Mouse (Mus musculus) urinary bladder, postnatal 36 days (tissue): ENCODE measurements at regions not wholly inside any gene's neighbourhood (a gene's known extent, or its start where the extent isn't known, plus 50 kb on each side); places are given as distances from the start of the nearest gene placed in this dataset.

Source experiments
- DNase-seq, 2 experiments: peaks; one replicate each; pipeline ENCODE4 v3.0.0; 2022; ENCODE audit warnings: low spot score in 2 of 2, mixed read lengths in 1 of 2

- DNase-seq = no peak
These were observed 50.1 kb upstream of the Cpm start for GRCm38 (mm10) chr10:117579210-117579609.

GRCm38 (mm10) chr10:117578696-117579146 lies 50.6 kb upstream of the Cpm start:
- DNase-seq = no peak

DNA sequence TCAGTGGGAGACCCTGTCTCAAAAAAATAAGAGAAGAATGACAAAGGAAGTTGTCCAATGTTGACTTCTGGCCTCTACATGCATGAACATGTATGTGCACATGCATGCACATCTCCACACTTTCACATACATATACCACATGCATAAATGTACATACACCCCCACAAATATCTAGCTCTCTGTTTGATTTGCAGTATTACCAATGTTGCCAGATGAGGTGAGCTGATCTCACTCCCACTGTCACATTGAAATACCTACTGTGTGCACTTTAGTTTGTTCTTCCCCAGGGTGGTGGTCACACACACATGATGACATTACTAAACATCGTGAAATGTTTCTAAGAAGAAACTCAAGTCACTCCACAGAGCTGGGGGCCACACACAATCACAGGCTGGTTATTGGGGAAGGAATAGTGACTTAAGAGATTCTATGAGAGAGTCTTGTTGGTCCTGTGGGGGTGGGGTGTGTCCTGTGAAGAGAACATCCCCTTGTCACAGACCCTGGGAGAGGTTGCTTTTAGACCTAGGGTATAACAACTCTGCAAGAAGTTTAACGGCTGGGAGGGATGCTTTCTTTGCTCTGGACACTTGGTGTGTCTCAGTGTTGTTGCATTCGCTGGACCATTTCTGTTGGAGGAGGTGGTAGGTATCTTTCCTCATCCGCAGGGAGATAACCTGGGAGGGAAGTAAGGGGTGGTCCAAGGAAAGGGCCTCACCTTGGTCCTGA lies 51.2 kb upstream of the Cpm start:
- no peak for DNase-seq

DNA sequence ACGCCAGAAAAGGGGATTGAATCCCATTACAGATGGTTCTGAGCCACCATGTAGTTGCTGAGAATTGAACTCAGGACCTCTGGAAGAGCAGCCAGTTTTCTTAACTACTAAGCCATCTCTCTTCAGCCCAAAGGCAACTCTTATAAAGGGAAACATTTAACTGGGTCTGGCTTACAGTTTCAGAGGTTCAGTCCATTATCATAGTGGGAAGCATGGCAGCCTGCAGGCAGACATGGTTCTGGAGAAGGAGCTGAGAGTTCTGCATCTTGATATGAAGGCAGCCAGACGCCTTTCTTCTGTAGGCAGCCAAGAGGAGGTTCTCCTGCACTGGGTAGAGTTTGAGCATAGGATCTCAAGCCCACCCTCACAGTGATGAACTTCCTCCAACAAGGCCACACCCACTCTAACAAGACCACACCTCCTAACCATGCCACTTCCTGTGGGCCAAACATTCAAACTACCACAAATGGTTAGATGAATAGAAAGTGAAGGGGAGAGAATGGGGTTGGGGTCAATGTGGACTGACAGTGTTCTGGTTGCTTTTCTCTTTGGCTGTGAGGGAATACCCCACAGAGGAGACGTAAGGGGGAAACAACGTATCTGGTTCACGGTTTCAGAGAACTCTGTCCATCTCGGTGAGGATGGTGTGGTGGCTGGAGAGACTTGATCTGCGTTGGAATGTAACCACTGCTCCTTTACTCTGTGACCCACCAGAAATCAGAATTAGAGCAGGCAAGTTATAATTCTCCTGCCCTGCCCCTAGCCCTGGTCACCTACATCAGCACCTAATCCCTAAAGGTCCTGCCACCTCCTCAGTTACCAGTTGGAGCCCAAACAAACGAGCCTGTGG lies 52.2 kb upstream of the Cpm start:
- DNase-seq = no peak

GRCm38 (mm10) chr10:117576154-117576859 lies 53.0 kb upstream of the Cpm start:
- no peak for DNase-seq

- DNase-seq = no peak
These were observed 53.7 kb upstream of the Cpm start for GRCm38 (mm10) chr10:117575404-117576153.

DNA sequence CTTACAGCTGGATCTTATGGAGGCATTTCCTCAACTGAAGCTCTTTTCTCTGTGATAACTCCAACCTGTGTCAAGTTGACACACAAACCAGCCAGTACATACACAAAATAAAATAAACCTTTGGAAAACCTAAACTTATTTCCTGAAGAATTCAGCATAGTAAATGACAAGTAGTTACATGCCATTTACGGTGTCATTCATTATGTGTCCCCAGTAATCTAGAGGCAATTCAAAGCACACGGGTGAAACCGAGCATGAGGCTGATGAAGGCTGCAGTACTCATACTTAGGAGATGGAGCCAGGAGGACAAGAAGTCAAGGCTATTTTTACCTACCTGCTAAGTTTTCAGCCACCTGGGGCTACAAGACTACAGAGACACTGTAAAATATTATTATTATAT lies 54.4 kb upstream of the Cpm start:
- no peak for DNase-seq

DNA sequence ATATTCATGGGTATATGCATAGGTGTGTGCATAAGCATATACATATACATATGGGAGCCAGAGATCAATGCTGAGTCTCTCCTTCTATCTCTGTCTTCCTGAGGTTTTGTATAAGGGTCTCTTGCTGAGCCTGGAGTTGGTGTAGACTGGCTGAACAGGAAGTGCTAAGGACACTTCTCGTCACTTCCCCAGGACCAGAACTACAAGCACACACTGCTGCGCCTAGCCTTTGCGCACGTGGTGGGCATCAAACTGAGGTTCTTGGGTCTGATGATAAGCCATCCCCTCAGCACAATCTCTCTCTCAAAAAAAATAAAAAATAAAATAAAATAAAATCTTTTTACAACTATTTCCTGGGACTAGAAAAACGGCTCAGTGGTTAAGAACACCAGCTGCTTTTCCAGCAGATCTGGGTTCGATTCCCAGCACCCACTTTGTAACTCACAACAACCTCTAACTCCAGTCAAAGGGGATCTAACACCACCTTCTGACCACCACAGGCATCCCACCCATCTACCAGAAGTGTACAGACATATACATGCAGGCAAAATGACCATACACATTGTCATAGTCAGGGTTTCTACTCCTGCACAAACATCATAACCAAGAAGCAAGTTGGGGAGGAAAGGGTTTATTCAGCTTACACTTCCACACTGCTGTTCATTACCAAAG lies 55.1 kb upstream of the Cpm start:
- DNase-seq = no peak

GRCm38 (mm10) chr10:117573596-117573850 lies 55.8 kb upstream of the Cpm start:
- no peak for DNase-seq

- DNase-seq = no peak
These were observed 56.3 kb upstream of the Cpm start for GRCm38 (mm10) chr10:117572746-117573595.

DNA sequence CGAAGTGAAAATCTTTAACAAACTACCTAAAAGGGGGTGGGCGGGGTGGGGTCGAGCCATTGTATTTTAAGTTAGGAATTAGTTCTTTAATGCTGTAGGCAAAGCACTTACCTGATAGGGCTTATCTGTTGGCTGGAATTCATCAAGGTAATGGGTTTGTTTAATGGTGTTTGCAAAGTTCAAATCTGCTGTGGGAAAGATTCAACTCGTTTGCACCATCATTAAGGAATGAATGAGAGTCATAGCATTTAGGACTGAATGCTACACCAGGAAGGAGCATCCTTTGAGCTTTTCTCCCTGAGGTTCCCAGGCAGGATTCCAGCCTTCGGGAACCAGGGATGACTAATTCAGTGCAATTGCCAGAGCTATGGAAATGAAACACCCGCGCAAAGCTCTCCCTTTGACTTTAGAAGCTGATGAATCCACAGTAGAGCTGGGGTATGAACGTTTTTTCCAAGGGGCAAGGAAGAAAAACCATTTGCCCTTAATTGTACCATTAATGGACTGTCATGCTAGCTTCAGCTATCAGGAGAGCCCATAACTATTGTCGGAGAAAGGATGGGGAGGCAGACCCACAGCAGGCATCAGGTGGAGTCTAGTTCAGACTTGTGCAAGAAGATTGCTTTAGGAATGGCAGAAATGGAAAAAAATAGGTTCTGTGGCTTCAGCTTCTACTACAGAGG lies 57.3 kb upstream of the Cpm start:
- DNase-seq = no peak

DNA sequence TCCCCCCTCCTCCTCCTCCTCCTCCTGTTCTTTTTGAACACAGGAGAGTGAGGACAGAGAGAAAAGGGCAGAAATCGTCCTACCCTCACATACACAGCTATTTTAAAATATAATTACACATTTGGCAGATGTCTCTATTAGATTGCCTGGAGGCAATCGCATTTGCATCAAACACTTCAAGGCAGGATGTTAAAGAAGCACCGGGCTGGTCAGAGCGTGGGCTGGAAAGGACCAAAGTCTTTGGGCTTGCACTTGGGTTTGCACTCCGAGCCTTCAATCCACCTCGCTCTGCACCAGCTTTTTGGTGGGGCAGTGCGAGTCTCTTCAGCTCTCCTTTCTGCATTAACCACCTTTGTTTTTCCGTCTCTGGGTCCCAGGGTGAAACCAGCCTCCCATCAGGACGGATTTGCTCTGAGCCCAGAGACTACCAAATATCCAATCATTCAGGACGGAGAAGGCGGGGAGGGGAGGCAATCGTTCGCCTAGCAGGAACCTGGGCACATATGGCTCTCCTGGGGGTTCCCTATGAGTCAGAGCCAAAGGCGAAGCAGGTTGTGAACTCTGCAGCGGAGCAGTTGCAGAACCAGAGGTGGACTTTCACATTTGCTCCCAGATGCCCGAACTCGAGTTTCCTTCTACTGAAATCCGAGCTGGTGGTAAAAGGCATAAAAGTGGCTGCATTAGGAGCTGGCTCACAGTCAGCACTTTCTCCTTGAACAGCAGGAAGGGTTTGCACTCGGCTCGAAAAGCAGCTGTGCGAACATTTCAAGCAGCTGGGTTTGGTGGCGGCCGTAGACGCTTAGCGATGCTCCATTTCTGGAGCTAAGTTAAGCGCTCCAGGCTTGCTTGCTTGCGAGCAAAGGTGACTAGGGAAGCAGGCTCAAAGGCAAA lies 58.1 kb upstream of the Cpm start:
- DNase-seq = no peak

GRCm38 (mm10) chr10:117570091-117570970 lies 59.0 kb upstream of the Cpm start:
- DNase-seq = no peak

DNA sequence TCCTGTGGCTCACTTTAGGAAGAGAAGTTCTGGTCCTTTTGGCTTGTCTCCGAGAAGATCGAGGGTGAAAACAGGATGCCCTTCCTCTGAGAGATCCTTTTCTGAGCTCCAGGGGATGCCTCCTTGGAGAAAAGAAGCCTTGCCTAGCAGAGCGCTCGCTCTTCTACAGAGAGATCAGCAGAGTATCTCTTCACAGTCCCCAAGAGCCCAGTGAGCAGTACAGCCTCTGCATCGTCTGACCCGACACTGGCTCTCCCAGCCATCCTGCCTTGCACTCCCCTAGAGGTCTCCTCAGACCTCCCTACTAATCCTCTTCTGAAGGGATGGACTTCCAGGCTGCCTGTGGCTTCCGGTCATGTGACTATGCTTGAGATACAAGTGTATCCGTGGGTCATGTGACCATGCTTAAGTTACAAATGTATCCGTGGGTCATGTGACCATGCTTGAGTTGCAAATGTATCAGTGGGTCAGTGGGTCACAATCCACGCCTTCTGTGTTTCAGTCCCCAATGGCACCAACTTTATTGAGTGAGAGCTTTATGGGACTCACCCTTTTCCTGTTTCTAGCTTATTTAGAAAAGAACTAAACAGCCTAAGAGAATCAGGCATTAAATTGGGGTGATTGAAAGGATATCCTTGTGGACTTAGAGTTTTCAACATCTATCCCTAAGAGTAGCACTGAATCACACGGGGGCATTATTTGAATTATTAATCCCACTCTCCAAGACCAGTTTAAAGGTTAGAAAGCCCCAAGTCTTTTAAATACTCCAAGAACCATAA lies 59.8 kb upstream of the Cpm start:
- no peak for DNase-seq

DNA sequence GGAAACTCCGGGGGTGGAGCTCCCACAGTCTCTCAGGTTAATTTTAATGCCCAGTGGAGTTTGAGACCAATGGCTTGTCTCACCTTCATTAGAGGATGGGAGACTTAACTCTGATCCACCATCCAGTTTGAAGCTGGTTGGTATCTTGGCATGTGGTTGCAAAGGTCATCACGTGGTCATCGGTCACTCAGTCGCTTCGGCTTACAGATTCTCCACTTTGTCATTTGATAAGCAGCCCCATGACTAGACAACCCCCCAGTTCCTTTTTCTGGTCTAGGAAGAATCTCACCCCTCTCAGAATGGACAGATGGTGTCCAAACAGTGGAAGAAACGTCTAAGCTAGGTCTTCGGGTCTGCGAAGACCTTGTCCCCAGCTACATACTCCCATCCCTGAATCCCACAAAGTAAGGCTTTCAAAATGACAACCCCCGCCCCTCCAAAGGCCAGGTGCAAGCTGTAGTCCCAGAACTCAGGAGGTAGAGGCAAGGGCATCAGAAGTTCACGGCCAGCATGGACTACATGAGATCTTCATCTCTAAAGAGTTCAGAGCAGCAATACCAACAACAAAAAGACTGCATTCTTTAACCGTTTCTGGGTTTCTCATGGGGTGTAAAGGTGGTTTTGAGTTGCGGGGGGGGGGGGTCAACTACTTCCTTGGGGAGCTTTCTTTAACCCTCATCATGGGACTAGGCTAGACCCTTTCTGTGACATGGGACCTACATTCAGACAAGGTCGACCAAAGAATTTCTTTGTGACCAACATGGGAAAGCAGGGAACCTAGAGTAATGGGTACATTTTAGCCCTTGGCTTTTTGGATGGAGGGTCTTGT lies 60.6 kb upstream of the Cpm start:
- DNase-seq = no peak

DNA sequence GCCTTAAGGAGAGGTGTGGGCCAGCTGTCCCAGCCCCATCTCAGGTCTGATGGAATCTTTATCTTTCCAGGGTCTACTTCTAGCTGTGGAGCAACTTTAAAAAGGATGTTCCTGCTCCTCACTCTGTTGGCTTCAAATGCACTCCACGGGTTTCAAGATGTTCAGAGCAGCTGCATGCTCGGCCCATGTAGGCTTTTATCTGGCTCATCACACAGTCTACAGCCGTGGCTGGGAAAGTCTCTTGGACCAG lies 61.2 kb upstream of the Cpm start:
- no peak for DNase-seq
